Mouse (Mus musculus) stomach, embryonic 16.5 days (tissue): ENCODE data around the gene Fam168a. TPM values are rescaled to one million over a fixed set of nuclear protein-coding genes. Genes with fewer than 3 reads are reported as not detected.
A peak's percentile ranks its signal among the peaks of the same experiment; 100 is the strongest.

Experiments
- ATAC-seq: fragments of 200-750 bp; cut with Nextera tagmentation; 2 replicates; pipeline ENCODE4 v1.8.0; 2017; ENCODE audit warnings: moderate number of reproducible peaks, moderate TSS enrichment; ENCODE audit not compliant: insufficient read depth, low FRiP score
- H3K27ac ChIP-seq: fragments of 300-500 bp; sonication (generic); 2 replicates; pipeline ENCODE4 v1.5.1; 2014; ENCODE audit warnings: low read length
- H3K27me3 ChIP-seq: fragments of 300-500 bp; sonication (generic); 2 replicates; pipeline ENCODE4 v1.6.1; 2014; ENCODE audit warnings: low read length, control low read depth, mixed read lengths; ENCODE audit not compliant: control insufficient read depth, insufficient read depth
- H3K36me3 ChIP-seq: fragments of 300-500 bp; sonication (generic); 2 replicates; pipeline ENCODE4 v1.6.1; 2014; ENCODE audit warnings: low read length; ENCODE audit not compliant: control insufficient read depth, insufficient read depth
- H3K4me1 ChIP-seq: fragments of 300-500 bp; sonication (generic); 2 replicates; pipeline ENCODE4 v1.6.1; 2014; ENCODE audit warnings: low read length, control low read depth, mixed read lengths; ENCODE audit not compliant: control insufficient read depth, insufficient read depth
- H3K4me2 ChIP-seq: fragments of 300-500 bp; sonication (generic); 2 replicates; pipeline ENCODE4 v1.6.1; 2014; ENCODE audit warnings: low read depth, low read length, mixed read lengths
- H3K4me3 ChIP-seq: fragments of 300-500 bp; sonication (generic); replicated peaks from 2 replicates; pipeline ENCODE4 v1.5.1; 2014; ENCODE audit warnings: mild to moderate bottlenecking, low read length
- H3K9ac ChIP-seq: fragments of 300-500 bp; sonication (generic); 2 replicates; pipeline ENCODE4 v1.6.1; 2014; ENCODE audit warnings: low read length
- H3K9me3 ChIP-seq: fragments of 300-500 bp; sonication (generic); replicated peaks from 2 replicates; pipeline ENCODE4 v1.6.1; 2016; ENCODE audit warnings: low read length, control low read depth; ENCODE audit not compliant: control insufficient read depth
- WGBS: fragments of 180-500 bp; shearing (Covaris S2); extraction: QIAGEN DNeasy Blood & Tissue Kit; methylation state at CpG from one replicate; pipeline ENCODE4 v1.1.7; 2014; 5-methylcytosine and 5-hydroxymethylcytosine counted together
- polyA plus RNA-seq: library from polyadenylated mRNA; unstranded; fragments of >200 nt; fragmentation: Nextera tagmentation; extraction: Ambion mirVana; gene quantifications from 2 replicates; pipeline ENCODE4 v1.2.1, GENCODE M21; 2015

Gene Fam168a
- 34.2 and 35.7 TPM in 2 replicates for polyA plus RNA-seq

- peak within 1 kb of the TSS; percentile 89 for H3K4me2 ChIP-seq
- H3K27me3 ChIP-seq = no peaks in the 10 kb centered on the region
- no peaks in the 10 kb centered on the region for H3K9me3 ChIP-seq
- under 1% methylated on average over 37 of the region's 37 CpGs for WGBS
- ATAC-seq = peak; percentile 99
- peak within 1 kb of the TSS; percentile 95 for H3K4me3 ChIP-seq
- no peaks in the 10 kb centered on the region for H3K36me3 ChIP-seq
- H3K4me1 ChIP-seq = peaks cover 6% of the 10 kb centered on the region
- H3K9ac ChIP-seq = peak within 1 kb of the TSS; percentile 99
- H3K27ac ChIP-seq = peak within 1 kb of the TSS; percentile 98
Measured at GRCm38 (mm10) chr7:100706143-100706841, at the start of gene Fam168a. Gene Fam168a (plus strand): TSS chr7:100706635.

- WGBS = 25% methylated on average over 5 of the region's 5 CpGs
- no peaks in the 10 kb centered on the region for H3K36me3 ChIP-seq
- no peak overlapping the region for H3K27ac ChIP-seq
- H3K9me3 ChIP-seq = no peaks in the 10 kb centered on the region
- H3K27me3 ChIP-seq = no peaks in the 10 kb centered on the region
- no peaks in the 10 kb centered on the region for H3K4me1 ChIP-seq
- ATAC-seq = no peak
- H3K4me2 ChIP-seq = no peak overlapping the region
- H3K9ac ChIP-seq = no peak overlapping the region
- no peak overlapping the region for H3K4me3 ChIP-seq
Measured at GRCm38 (mm10) chr7:100656739-100657138, 49.7 kb upstream of the Fam168a start.

- Histone ChIP-seq H3K4me2 (peak overlapping the region; percentile 50), H3K27me3 (no peaks in the 10 kb centered on the region), H3K36me3 (no peaks in the 10 kb centered on the region), H3K27ac (no peak overlapping the region), H3K9ac (peak overlapping the region; percentile 55; the same call in 1 of the 2 replicates), H3K9me3 (no peaks in the 10 kb centered on the region), H3K4me1 (peaks cover 3% of the 10 kb centered on the region; the same call in 1 of the 2 replicates), H3K4me3 (peak overlapping the region; percentile 34)
- WGBS = 22% methylated on average over 18 of the region's 18 CpGs
- peak; percentile 71; the same call in 1 of the 2 replicates for ATAC-seq
Measured at GRCm38 (mm10) chr7:100658093-100658578, 48.3 kb upstream of the Fam168a start.

- Histone ChIP-seq H3K9me3 (no peaks in the 10 kb centered on the region), H3K4me2 (no peak overlapping the region), H3K27ac (no peak overlapping the region), H3K4me1 (peaks cover 5% of the 10 kb centered on the region; the same call in 1 of the 2 replicates), H3K4me3 (no peak overlapping the region), H3K9ac (no peak overlapping the region), H3K27me3 (no peaks in the 10 kb centered on the region), H3K36me3 (no peaks in the 10 kb centered on the region)
- WGBS = 88% methylated on average over 7 of the region's 7 CpGs
- ATAC-seq = no peak
Measured at GRCm38 (mm10) chr7:100661264-100661663, 45.2 kb upstream of the Fam168a start.

- Histone ChIP-seq H3K4me3 (no peak within 1 kb of the TSS; the same call in 1 of the 2 replicates), H3K9me3 (no peaks in the 10 kb centered on the region), H3K4me2 (peak within 1 kb of the TSS; percentile 42), H3K36me3 (no peaks in the 10 kb centered on the region), H3K27me3 (no peaks in the 10 kb centered on the region), H3K4me1 (peaks cover 5% of the 10 kb centered on the region; the same call in 1 of the 2 replicates), H3K9ac (no peak within 1 kb of the TSS; the same call in 1 of the 2 replicates), H3K27ac (peak within 1 kb of the TSS; percentile 47; the same call in 1 of the 2 replicates)
- WGBS = 67% methylated on average over 8 of the region's 8 CpGs
- ATAC-seq = no peak
Measured at GRCm38 (mm10) chr7:100662231-100662630, 44.2 kb upstream of the Fam168a start, which contains the start of gene Plekhb1. Gene Plekhb1 (minus strand): TSS chr7:100662414.

- Histone ChIP-seq H3K4me2 (peak overlapping the region; percentile 42), H3K9me3 (no peaks in the 10 kb centered on the region), H3K4me1 (peaks cover 5% of the 10 kb centered on the region; the same call in 1 of the 2 replicates), H3K36me3 (no peaks in the 10 kb centered on the region), H3K4me3 (no peak overlapping the region; the same call in 1 of the 2 replicates), H3K27ac (peak overlapping the region; percentile 47; the same call in 1 of the 2 replicates), H3K27me3 (no peaks in the 10 kb centered on the region), H3K9ac (no peak overlapping the region; the same call in 1 of the 2 replicates)
- WGBS = 2% methylated on average over 13 of the region's 13 CpGs
- ATAC-seq = peak; percentile 94
Measured at GRCm38 (mm10) chr7:100663190-100663589, 43.2 kb upstream of the Fam168a start.

GRCm38 (mm10) chr7:100663729-100664304, 42.6 kb upstream of the Fam168a start:
- Histone ChIP-seq H3K4me1 (peaks cover 5% of the 10 kb centered on the region; the same call in 1 of the 2 replicates), H3K36me3 (no peaks in the 10 kb centered on the region), H3K4me2 (peak overlapping the region; percentile 14; the same call in 1 of the 2 replicates), H3K4me3 (no peak overlapping the region), H3K27ac (no peak overlapping the region), H3K27me3 (no peaks in the 10 kb centered on the region), H3K9me3 (no peaks in the 10 kb centered on the region), H3K9ac (no peak overlapping the region)
- ATAC-seq = no peak
- WGBS = 60% methylated on average over 11 of the region's 11 CpGs

- Histone ChIP-seq H3K4me3 (no peak overlapping the region), H3K9ac (no peak overlapping the region), H3K27me3 (no peaks in the 10 kb centered on the region), H3K4me2 (no peak overlapping the region), H3K36me3 (no peaks in the 10 kb centered on the region), H3K4me1 (no peaks in the 10 kb centered on the region), H3K27ac (no peak overlapping the region), H3K9me3 (no peaks in the 10 kb centered on the region)
- WGBS = 83% methylated on average over 5 of the region's 5 CpGs
- ATAC-seq = no peak
Measured at GRCm38 (mm10) chr7:100670646-100671045, 35.8 kb upstream of the Fam168a start.

GRCm38 (mm10) chr7:100673452-100673851, 33.0 kb upstream of the Fam168a start:
- Histone ChIP-seq H3K4me1 (no peaks in the 10 kb centered on the region), H3K27ac (no peak overlapping the region), H3K36me3 (no peaks in the 10 kb centered on the region), H3K4me3 (no peak overlapping the region), H3K9ac (no peak overlapping the region), H3K4me2 (no peak overlapping the region), H3K27me3 (no peaks in the 10 kb centered on the region), H3K9me3 (no peaks in the 10 kb centered on the region)
- WGBS = 64% methylated on average over 7 of the region's 7 CpGs
- ATAC-seq = no peak
